Mouse (Mus musculus) small intestine, adult 2 months (tissue): ENCODE results near the gene Miga2. TPM values are rescaled to one million over a fixed set of nuclear protein-coding genes. Genes with fewer than 3 reads are reported as not detected.

ENCODE experiments used
- H3K27ac ChIP-seq: fragments of 200-500 bp; 2 replicates; pipeline ENCODE4 v1.5.1; 2012; ENCODE audit warnings: low read depth, low read length, control low read depth, inconsistent platforms; ENCODE audit not compliant: insufficient read depth
- H3K27me3 ChIP-seq: fragments of 200-500 bp; 2 replicates; pipeline ENCODE4 v1.6.1; 2012; ENCODE audit warnings: mild to moderate bottlenecking, moderate library complexity, low read length, inconsistent platforms; ENCODE audit not compliant: control insufficient read depth, insufficient read depth
- H3K36me3 ChIP-seq: fragments of 200-500 bp; 2 replicates; pipeline ENCODE4 v1.6.1; 2012; ENCODE audit warnings: mild to moderate bottlenecking, low read length, control low read depth, inconsistent platforms; ENCODE audit not compliant: control insufficient read depth, insufficient read depth
- H3K4me1 ChIP-seq: fragments of 200-500 bp; 2 replicates; pipeline ENCODE4 v1.6.1; 2012; ENCODE audit warnings: low read length, inconsistent platforms, mixed read lengths; ENCODE audit not compliant: control insufficient read depth, insufficient read depth, insufficient read length
- H3K4me3 ChIP-seq: fragments of 200-500 bp; 2 replicates; pipeline ENCODE4 v1.5.1; 2012; ENCODE audit warnings: low read depth, mild to moderate bottlenecking, control low read depth, inconsistent platforms, low read length, moderate library complexity
- CTCF ChIP-seq: fragments of 200-500 bp; IDR thresholded peaks from 2 replicates; pipeline ENCODE4 v1.5.1; 2012; ENCODE audit warnings: low read depth, mild to moderate bottlenecking, control low read depth, inconsistent platforms, low read length, moderate library complexity, mixed read lengths; ENCODE audit not compliant: insufficient replicate concordance, insufficient read length; ENCODE audit errors: extremely low read depth
- POLR2A ChIP-seq: fragments of 200-500 bp; IDR thresholded peaks from 2 replicates; pipeline ENCODE4 v1.6.1; 2012; ENCODE audit warnings: low read depth, mild to moderate bottlenecking, control low read depth, inconsistent platforms, low read length, moderate library complexity
- WGBS: fragments of 180-500 bp; shearing (Covaris S2); methylation state at CpG from one replicate; pipeline ENCODE4 v1.1.7; 2018; 5-methylcytosine and 5-hydroxymethylcytosine counted together
- polyA plus RNA-seq: library from polyadenylated mRNA; depleted of rRNA; stranded (reverse); fragments of >200 nt; gene quantifications from 2 replicates; pipeline ENCODE4 v1.2.3, GENCODE M21; 2012; rRNA removed

Miga2 gene
- polyA plus RNA-seq, 1 experiment, result 33.4 TPM

DNA sequence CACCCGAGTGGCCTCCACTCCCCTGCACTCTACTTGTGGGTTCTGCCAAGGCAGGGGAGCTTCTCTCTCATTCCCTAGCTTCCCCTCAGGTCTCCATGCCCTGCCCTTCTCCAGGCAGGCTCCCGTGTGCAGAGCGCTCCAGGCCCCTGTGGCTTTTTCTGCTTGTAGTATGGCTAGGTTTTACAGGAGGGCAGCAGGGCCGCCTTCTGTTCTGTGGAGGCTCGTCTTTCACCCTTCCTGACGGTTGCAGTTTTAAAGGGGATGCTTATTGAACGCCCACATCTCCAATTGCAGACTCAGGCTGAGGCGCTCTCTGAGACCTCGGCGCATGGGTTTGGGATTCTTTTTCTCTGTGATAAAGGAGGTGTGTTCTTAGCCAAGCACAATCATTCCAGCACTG, 55.1 kb downstream of the Miga2 start:
- no peak overlapping the region for H3K4me3 ChIP-seq
- WGBS, result 71% methylated on average over 10 of the region's 10 CpGs

GRCm38 (mm10) chr2:30421432-30421831, 57.4 kb downstream of the Miga2 start:
- Histone ChIP-seq H3K4me1 (0 out of 2 replicates have a peak, but pooled peaks cover 2% of the 10 kb centered on the region), H3K36me3 (peaks cover 4% of the 10 kb centered on the region; the same call in 1 of the 2 replicates), H3K27me3 (no peaks in the 10 kb centered on the region), H3K27ac (no peak overlapping the region), H3K4me3 (no peak overlapping the region)
- TF ChIP-seq CTCF, result no peak
- no peak for TF ChIP-seq POLR2A
- WGBS, result 40% methylated on average over 4 of the region's 4 CpGs

More for the DNA sequence above, 55.1 kb downstream of the Miga2 start:
- H3K36me3 ChIP-seq, result peaks cover 2% of the 10 kb centered on the region; the same call in 1 of the 2 replicates
- no peak for TF ChIP-seq CTCF
- TF ChIP-seq POLR2A, result no peak
- H3K4me1 ChIP-seq, result peaks cover 6% of the 10 kb centered on the region; the same call in 1 of the 2 replicates
- no peaks in the 10 kb centered on the region for H3K27me3 ChIP-seq
- no peak overlapping the region for H3K27ac ChIP-seq

DNA sequence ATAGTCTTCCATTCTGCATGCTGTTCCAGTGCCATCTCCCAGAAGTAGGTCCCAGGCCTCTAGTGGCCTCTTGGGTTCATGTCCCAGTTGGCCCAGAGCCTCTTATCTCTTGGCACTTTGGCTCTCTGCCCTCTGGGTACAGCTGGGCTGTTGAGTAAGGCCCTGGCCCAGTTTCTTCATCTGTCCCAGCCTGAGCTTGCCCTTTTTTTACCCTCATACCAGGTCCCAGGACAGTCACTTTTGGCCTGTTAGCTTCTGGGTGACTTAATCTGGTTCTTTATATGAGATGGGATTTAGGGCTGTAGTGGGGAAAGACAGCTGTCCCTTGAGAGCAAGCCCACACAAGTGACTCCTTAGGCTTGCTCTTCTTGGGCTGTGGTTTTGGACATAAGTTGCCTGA, 65.1 kb downstream of the Miga2 start:
- Histone ChIP-seq H3K27ac (no peak overlapping the region), H3K36me3 (peaks cover 57% of the 10 kb centered on the region), H3K4me3 (no peak overlapping the region), H3K27me3 (no peaks in the 10 kb centered on the region), H3K4me1 (no peaks in the 10 kb centered on the region)
- TF ChIP-seq POLR2A, result no peak
- TF ChIP-seq CTCF, result no peak

Other genes with a start within 250 kb of the Miga2 start
- gene Zer1, start 239.6 kb upstream of the Miga2 start, polyA plus RNA-seq, result 21.1 and 39.1 TPM in 2 replicates
- 48.5 and 85.7 TPM in 2 replicates for gene Tbc1d13, start 230.5 kb upstream of the Miga2 start, polyA plus RNA-seq
- gene Endog, start 192.7 kb upstream of the Miga2 start, polyA plus RNA-seq, result 109 and 147 TPM in 2 replicates
- 10.9 and 16.8 TPM in 2 replicates for gene Spout1, start 185.8 kb upstream of the Miga2 start, polyA plus RNA-seq
- gene Kyat1, start 158.4 kb upstream of the Miga2 start, polyA plus RNA-seq, result 14.9 and 77.0 TPM in 2 replicates
- 17.9 and 27.4 TPM in 2 replicates for gene Lrrc8a, start 126.5 kb upstream of the Miga2 start, polyA plus RNA-seq
- 3.1 and 6.1 TPM in 2 replicates for gene Gm28035, start 123.7 kb upstream of the Miga2 start, polyA plus RNA-seq
- gene Phyhd1, start 98.0 kb upstream of the Miga2 start, polyA plus RNA-seq, result 2.4 and 3.8 TPM in 2 replicates
- not detected in 2 replicates for gene Gm28038, start 83.2 kb upstream of the Miga2 start, polyA plus RNA-seq
- 14.1 and 14.8 TPM in 2 replicates for gene Dolk, start 77.9 kb upstream of the Miga2 start, polyA plus RNA-seq
- 12.7 and 21.4 TPM in 2 replicates for gene Nup188, start 77.8 kb upstream of the Miga2 start, polyA plus RNA-seq
- 112 and 158 TPM in 2 replicates for gene Sh3glb2, start 4.9 kb upstream of the Miga2 start, polyA plus RNA-seq
- 62.0 and 199 TPM in 2 replicates for gene Dolpp1, start 28.0 kb downstream of the Miga2 start, polyA plus RNA-seq
- 77.8 and 176 TPM in 2 replicates for gene Crat, start 51.6 kb downstream of the Miga2 start, polyA plus RNA-seq
- 55.4 and 102 TPM in 2 replicates for gene Ptpa, start 51.8 kb downstream of the Miga2 start, polyA plus RNA-seq
- gene Ier5l, start 110.0 kb downstream of the Miga2 start, polyA plus RNA-seq, result 11.5 and 13.4 TPM in 2 replicates
- not detected in 2 replicates for gene Cstad, start 230.8 kb downstream of the Miga2 start, polyA plus RNA-seq